Mouse (Mus musculus): ENCODE results near the gene Ptprn.

The Ptprn gene

DNA sequence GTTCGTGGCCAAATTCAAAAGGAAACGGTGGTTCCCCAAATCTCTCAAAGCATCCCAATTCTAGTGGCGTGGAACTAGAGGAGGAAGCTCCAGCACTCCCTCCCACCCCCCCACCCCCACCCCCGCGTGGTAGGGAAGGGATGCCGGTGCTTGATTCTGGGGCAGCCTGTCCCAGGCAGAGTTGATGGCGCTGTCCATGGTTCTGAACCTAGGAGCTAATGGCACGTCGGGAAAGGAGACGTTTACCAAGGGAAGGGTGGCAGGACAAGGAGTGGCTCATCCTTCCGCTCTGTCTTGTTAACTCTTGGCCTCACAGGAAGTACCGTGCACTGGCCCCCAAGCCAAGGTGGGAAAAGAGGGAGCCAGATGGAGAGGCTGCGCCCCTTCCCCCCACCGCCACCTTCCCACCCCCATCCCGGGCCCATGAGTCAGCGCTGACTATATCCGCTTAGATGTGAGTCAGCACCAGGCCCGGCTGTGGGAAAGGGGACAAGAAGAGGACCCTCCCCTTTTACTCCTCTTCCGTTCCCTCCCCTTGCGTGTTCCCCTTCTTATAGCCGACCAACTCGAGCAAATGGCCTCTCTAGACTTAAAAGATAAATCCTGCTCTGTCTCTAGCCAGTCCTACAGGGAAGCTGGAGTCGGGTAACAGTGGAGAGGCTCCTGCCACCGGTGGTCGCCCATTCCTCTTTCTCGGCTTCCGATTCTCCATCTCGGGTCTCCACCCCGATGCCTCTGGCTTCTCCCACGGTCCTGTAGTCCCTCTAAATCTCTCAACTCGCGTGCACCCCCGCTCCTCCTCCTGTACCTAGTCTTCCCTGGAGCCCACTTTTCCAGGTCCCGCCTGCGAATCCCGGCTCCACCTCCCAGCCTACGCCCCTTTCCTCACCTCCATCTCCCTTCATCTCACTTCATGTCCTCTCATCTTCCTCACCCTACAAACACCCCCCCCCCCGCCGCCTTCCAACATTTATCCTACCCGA is 1.0 kb downstream of the Ptprn start:
- TF ChIP-seq GATA4 (IDR thresholded peaks at IDR 0.05; ENCODE audit: insufficient replicate concordance, low read length), result no peak

DNA sequence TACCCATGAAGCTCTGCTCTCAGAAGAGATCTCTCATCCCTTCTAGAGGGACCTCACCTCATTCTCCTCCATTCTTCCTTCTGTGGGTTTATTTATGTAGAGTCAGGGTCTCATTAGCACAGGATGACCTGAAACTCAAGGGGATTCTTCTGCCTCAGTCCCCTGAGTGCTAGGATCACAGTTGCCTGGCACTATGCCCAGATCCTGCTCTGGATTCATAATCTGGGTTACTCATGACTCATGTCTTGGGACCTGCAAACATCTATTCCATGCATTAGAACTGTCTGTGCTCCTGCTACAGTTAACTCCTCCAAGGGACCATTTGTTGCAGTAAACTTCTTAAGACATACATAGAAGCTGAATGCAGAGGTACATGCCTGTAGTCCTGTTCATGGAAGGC is 3.0 kb downstream of the Ptprn start:
- no peak for TF ChIP-seq GATA4 (IDR thresholded peaks at IDR 0.05; ENCODE audit: insufficient replicate concordance, low read length)

DNA sequence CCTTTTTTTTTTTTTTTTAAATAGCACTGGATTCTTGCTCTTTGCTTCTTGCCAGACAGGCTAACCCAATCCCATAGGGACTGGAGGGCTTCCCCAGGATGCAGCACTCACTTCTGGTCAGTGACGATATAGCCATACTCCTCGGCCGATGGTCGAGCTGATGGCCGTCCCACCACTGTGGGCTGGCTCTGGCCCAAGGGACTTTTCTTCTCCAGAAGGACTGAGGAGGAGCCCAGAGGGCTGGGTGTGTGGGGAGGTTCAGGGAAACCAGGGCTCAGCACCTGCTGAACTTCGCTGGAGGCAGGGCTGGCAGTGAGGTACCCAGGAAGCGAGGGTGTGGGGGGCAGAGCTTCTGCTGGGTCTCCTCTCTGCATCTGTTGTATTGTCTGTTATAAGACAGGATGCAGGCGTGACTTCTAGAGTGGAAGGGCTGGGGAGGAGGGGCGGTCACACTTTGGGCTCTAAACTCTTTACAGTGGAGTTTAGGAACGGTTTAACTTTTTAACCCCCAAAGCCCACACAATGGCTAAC is 8.7 kb downstream of the Ptprn start:
- no peak for TF ChIP-seq GATA4 (IDR thresholded peaks at IDR 0.05; ENCODE audit: insufficient replicate concordance, low read length)

DNA sequence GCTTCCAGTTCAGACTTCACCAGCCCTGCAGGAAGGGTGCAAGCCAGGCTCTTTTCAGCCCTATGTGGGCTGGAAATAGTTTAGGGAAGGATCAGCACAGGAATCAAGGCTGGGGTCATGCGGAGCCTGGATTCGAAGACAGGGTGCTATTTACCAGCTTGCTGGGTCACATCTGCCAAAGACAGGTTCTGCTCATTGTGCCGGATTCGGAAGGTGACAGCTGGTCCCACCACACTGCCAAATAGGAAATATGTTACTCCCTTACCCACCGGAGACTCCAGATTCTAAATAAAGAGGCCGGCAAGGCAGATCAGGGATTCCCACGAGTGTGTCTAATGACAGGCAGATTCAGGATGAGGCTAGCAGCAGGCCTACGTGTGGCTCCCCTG is 9.7 kb downstream of the Ptprn start:
- TF ChIP-seq GATA4 (IDR thresholded peaks at IDR 0.05; ENCODE audit: insufficient replicate concordance, low read length), result no peak

DNA sequence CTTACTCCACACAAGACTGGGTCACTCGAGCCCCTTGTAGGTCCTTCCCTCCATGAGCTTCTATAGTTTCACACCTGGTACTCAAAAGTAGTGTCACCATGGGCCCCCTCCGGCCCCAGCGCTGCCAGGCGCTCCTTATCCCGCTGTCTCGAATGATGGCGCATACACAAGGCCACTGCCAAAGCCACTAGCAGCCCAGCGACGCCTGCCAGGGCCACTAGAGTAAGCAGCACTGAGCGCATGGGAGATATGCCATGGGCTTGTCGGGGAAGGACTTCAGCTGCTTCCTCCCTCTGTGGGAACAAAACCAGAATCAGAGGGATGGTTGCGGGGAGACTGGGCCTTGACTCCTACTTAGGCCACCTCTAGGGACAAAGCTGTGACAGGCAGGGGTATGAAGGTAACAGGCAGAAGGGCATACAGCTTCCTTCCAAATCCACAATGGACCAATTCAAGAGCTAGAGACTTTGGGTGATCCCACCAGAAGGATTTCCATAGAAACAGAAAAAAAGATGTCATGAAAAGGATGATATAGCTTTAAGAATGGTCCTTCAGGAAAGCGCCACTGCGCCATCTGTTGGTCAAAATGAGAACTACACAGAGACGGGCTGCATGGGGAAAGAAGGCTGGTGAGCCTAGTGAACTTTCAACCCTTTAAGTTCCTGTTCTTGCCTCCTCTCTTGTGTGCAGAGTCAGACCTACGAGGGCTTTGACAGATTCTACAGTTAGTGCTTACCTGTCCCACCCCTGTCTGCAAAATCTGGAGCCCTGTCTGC is 10.3 kb downstream of the Ptprn start:
- no peak for TF ChIP-seq GATA4 (IDR thresholded peaks at IDR 0.05; ENCODE audit: insufficient replicate concordance, low read length)

DNA sequence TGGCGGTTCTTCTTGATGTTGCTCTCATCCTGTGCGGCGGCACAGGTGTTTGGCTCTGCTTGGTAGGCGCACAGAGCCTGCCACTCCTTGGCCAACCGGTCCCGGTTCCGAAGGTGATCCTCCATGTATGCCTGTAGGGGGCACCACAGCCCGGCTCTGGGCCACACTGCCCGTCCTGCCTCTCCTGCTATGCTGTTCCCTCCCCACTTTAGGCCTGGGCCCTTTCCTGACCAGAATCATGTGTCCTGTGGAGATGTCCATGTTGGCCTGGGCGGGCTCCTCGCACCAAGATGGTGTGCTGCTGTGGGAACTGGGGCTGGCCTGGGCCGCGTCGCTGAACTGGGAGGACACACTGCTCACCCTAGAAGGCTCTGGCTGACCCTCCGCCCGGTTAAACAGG is 11.3 kb downstream of the Ptprn start:
- TF ChIP-seq GATA4 (IDR thresholded peaks at IDR 0.05; ENCODE audit: insufficient replicate concordance, low read length), result no peak

DNA sequence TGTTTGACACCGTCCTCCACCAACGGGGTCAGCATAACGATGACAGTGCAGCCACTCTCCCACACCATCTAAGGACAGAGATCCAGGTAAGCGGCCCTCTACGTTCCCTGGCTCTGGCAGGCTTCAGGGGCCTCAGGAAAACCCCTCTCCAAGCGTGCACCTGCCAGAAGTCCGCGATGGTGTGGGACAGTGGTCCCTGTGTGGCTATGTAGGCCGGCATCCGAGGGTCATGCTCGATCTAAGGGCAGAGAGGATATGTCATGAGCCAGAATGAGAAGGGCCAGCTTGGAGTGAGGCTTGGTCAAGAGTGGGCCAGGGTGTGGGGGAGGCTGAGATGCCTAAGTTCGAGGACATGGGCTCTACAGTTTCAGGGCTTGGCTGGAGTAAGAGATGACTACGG is 12.0 kb downstream of the Ptprn start:
- TF ChIP-seq GATA4 (IDR thresholded peaks at IDR 0.05; ENCODE audit: insufficient replicate concordance, low read length), result no peak

DNA sequence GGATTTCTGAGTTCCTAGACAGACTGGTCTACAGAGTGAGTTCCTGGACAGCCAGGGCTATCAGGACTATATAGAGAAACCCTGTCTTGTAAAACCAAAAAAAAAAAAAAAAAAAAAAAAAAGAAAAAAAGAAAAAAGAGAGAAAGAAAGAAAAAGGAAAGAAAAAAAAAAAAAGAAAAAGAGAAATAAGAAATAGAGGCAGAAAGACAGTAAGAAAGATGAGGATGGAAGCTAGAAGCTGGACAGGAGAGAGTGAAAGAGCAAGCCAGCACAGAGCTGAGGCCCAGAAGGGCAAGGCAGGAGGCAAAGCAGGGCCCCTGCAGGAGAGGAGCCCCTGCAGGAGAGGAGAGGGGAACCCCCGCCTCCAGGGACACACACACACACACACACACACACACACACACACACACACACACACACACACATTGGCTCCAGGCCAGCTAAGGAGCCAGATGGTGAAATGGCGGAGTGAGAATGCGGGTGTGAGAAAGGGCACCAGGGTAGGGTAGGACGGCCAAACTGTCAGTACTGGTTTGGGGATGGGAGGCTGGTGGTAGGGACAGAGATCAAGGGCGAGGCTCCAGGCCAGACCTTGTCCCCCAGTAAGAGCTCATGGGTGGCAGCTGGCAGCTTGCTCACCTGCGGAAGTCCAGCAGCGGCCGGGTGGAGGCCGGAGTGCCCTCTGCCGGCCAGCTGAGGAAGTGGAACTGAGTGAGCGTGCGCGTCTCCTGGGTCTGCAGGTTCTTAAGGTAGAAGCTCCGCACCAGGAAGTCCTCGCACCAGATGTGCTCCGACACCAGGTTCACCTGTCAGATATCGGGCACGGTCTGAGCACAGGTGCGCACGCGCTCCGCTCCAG is 13.0 kb downstream of the Ptprn start:
- no peak for TF ChIP-seq GATA4 (IDR thresholded peaks at IDR 0.05; ENCODE audit: insufficient replicate concordance, low read length)

DNA sequence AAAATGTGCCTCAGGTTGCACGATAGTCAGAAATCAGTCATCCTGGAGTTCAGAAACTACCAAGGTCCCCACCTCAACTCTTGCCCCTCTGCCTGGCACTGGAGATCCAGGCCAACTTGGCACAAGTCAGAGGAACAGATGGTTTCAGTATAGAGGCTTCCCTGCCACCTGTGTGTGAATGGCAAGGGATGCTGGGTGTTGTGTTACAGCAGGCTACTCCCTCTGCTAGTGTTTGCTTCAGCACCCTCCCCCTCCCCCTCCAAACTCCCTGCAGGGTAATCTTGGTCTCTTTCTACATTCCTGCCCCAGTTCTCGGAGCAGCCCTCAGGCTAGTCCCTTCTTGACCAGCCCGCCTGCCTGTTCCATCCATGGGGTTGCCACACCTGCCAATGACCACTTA is 13.8 kb downstream of the Ptprn start:
- no peak for TF ChIP-seq GATA4 (IDR thresholded peaks at IDR 0.05; ENCODE audit: insufficient replicate concordance, low read length)

DNA sequence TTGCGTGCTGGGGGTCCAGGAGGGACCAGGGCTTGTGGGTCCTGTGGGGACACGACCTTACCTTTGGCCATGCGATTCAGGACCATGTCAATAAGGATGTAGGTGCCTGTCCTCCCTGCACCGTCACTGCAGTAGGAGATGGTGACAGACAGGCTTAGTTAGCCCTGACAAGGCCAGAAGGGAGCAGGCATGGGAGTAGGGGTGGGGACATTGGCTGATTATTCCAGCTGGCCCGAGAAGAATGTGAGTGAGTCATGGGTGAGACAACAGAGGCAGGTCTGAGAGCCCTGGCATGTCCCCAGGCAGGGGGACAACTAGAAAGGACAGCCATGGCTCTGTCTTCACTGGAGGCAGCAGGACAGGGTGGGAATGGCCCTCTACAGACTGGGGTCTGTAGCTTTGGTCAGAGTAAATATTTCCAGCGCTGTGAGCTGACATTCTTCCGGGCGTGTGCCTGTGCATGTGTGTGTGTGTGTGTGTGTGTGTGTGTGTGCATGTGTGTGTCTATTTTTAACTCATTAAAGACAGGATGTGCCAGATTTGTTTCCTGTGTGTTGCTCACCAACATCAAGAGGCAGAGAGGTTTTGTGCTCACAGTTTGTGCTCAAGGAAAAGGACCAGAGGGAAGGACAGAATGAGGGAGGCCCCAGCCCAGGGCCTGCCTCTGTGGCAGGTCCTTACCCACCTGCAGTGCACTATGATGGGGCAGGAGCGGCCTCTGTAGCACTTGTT is 16.1 kb downstream of the Ptprn start:
- no peak for TF ChIP-seq GATA4 (IDR thresholded peaks at IDR 0.05; ENCODE audit: insufficient replicate concordance, low read length)

DNA sequence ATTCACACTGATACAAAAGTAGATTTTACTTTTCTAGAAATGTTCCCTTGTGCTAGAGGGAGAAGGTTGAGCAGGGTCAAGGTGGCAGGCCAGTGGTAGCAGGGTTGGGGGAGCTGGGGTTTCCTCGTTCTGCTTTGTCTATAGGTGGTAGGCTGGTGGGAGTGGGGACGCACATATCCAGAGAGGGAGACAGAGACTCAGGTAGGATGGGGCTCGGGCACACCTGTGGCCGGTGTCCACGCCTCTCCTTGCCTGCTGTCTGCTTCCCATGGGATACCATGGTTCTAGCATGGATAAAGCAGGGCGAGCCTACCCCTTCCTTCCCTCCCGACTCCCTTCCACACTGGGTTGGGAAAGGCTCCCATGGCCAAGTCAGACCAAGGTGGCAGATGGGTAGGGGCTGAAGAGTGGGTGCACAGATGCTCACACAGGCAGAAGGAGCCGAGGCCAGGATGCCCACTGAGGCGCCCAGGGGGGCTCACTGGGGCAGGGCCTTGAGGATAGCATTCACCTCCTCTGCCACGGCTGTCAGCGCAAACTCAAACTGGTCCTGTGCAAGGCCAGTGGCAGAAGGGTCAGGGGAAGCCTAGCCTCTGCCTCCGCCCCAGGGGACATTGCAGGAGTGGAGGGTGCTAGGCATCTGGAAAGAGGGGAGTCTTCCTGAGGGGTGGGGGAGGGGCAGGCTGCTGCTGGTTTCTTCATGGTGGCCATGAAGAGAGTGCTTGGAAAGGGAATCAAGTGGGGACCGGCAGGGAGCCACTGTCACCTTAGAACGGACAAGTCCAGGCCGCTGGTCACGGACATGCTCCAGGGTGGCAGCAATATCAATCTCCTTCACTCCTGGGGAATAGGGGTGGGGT is 17.0 kb downstream of the Ptprn start:
- TF ChIP-seq GATA4 (IDR thresholded peaks at IDR 0.05; ENCODE audit: insufficient replicate concordance, low read length), result no peak

DNA sequence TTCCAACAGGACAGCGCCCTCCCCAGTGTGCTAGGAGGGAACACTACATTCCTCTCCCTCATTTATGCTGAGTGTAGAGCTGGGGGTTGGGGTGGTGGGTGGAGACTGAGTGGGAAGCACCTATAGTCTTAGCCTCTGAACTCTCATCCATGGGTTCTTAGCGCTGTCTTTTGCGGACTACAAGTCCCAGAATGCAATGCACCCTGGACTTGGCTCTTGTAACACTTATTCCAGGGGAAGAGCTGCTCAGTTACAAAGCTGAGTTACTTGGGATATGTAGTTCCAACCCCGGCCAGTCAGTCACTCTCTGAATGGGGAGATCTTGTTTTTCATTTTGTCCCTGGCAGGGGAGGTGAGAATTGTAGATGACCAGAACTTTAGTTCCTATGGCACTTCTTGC is 19.5 kb downstream of the Ptprn start:
- no peak for TF ChIP-seq GATA4 (IDR thresholded peaks at IDR 0.05; ENCODE audit: insufficient replicate concordance, low read length)

DNA sequence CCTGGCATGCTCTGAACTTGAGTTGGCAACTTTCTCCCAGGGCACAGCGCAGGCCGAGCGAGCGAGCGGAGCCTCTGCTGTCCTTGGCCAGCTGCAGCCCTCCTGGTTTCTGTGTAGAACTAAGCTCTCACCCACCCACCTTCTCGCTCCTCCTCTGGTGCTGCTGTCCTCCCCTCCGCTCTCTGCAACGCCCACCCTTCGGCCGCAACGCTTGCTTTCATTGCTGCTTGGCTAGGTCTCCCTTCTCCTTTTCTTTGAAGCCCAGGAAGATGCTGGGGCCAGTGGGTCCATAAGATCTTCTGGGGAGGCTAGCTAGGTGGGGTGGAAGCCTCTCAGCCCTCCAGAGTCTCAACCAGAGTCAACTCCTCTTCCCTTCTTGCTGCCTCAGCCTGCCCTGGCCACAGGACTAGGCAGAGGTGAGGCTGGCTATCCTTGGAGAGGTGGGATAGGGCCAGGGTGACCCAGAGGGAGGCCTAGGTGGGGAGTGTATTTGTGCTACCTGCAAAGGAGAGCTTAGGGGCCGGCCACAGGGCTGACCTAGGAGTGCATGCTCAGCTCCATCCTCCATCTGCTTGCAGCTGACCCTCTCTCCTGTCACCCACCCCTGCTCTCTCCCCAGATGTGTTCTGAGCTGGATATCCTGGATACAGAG is 20.0 kb downstream of the Ptprn start:
- TF ChIP-seq GATA4 (IDR thresholded peaks at IDR 0.05; ENCODE audit: insufficient replicate concordance, low read length), result no peak
